Mouse (Mus musculus) hindbrain, embryonic 14.5 days (tissue): ENCODE measurements around the gene Suox. TPM values are rescaled to one million over a fixed set of nuclear protein-coding genes. Genes with fewer than 3 reads are reported as not detected.

Experiments used
- ATAC-seq: fragments of 200-750 bp; cut with Nextera tagmentation; 2 replicates; pipeline ENCODE4 v1.8.0; 2017; ENCODE audit warnings: moderate number of reproducible peaks, mild to moderate bottlenecking, moderate TSS enrichment, moderate library complexity; ENCODE audit not compliant: low FRiP score
- DNase-seq: peaks from one replicate; pipeline ENCODE4 v3.0.0-alpha.2; 2015; ENCODE audit warnings: low spot score
- H3K27ac ChIP-seq: fragments of 300-500 bp; sonication (generic); 2 replicates; pipeline ENCODE4 v1.5.1; 2014; ENCODE audit warnings: mild to moderate bottlenecking, moderate library complexity
- H3K27me3 ChIP-seq: fragments of 300-500 bp; sonication (generic); 2 replicates; pipeline ENCODE4 v1.6.1; 2014; ENCODE audit warnings: mild to moderate bottlenecking, low read length, mixed read lengths; ENCODE audit not compliant: control insufficient read depth, insufficient read depth
- H3K36me3 ChIP-seq: fragments of 300-500 bp; sonication (generic); replicated peaks from 2 replicates; pipeline ENCODE4 v1.6.1; 2014; ENCODE audit not compliant: control insufficient read depth, insufficient read depth
- H3K4me1 ChIP-seq: fragments of 300-500 bp; sonication (generic); replicated peaks from 2 replicates; pipeline ENCODE4 v1.6.1; 2014; ENCODE audit warnings: antibody characterized with exemption, low read length, mixed read lengths; ENCODE audit not compliant: control insufficient read depth, insufficient read depth
- H3K4me2 ChIP-seq: fragments of 300-500 bp; sonication (generic); replicated peaks from 2 replicates; pipeline ENCODE4 v1.6.1; 2014; ENCODE audit warnings: mild to moderate bottlenecking, moderate library complexity
- H3K4me3 ChIP-seq: fragments of 300-500 bp; sonication (generic); replicated peaks from 2 replicates; pipeline ENCODE4 v1.5.1; 2014; ENCODE audit warnings: mild to moderate bottlenecking, low read length
- H3K9ac ChIP-seq: fragments of 300-500 bp; sonication (generic); 2 replicates; pipeline ENCODE4 v1.6.1; 2014
- H3K9me3 ChIP-seq: fragments of 300-500 bp; sonication (generic); 2 replicates; pipeline ENCODE4 v1.6.1; 2016; ENCODE audit warnings: low read length; ENCODE audit not compliant: control insufficient read depth
- WGBS: fragments of 180-500 bp; shearing (Covaris S2); extraction: QIAGEN DNeasy Blood & Tissue Kit; methylation state at CpG from one replicate; pipeline ENCODE4 v1.1.7; 2014; 5-methylcytosine and 5-hydroxymethylcytosine counted together
- polyA plus RNA-seq: library from polyadenylated mRNA; unstranded; fragments of >200 nt; fragmentation: Nextera tagmentation; extraction: Ambion mirVana; gene quantifications from 2 replicates; pipeline ENCODE4 v1.2.1, GENCODE M21; 2014

Gene Suox
- polyA plus RNA-seq, 1 experiment from 2014 or later: 11.5 TPM

GRCm38 (mm10) chr10:128646139-128647089, 27.5 kb downstream of the Suox start:
- WGBS: 4% methylated on average over 10 of the region's 13 CpGs
- Histone ChIP-seq H3K27ac (peak overlapping the region; percentile 94), H3K9me3 (no peaks in the 10 kb centered on the region)

GRCm38 (mm10) chr10:128645111-128646011, 28.5 kb downstream of the Suox start, which contains the start of gene Ikzf4:
Ikzf4 (minus strand) TSS chr10:128645991.
- Histone ChIP-seq H3K4me3 (peak within 1 kb of the TSS; percentile 50), H3K9ac (peak within 1 kb of the TSS; percentile 71), H3K4me2 (peak within 1 kb of the TSS; percentile 67), H3K27me3 (no peaks in the 10 kb centered on the region), H3K9me3 (no peaks in the 10 kb centered on the region), H3K36me3 (peaks cover 26% of the 10 kb centered on the region), H3K27ac (peak within 1 kb of the TSS; percentile 94), H3K4me1 (peaks cover 28% of the 10 kb centered on the region)
- peak; percentile 79 for ATAC-seq
- DNase-seq: peak; percentile 54
- 1% methylated on average over 35 of the region's 36 CpGs for WGBS

More at GRCm38 (mm10) chr10:128646139-128647089, 27.5 kb downstream of the Suox start:
- Histone ChIP-seq H3K27me3 (no peaks in the 10 kb centered on the region), H3K36me3 (peaks cover 16% of the 10 kb centered on the region; the same call in 1 of the 2 replicates), H3K4me1 (peaks cover 28% of the 10 kb centered on the region), H3K9ac (peak overlapping the region; percentile 68), H3K4me3 (peak overlapping the region; percentile 50), H3K4me2 (peak overlapping the region; percentile 67)
- ATAC-seq (peak; percentile 84), DNase-seq (peak; percentile 75)

DNA sequence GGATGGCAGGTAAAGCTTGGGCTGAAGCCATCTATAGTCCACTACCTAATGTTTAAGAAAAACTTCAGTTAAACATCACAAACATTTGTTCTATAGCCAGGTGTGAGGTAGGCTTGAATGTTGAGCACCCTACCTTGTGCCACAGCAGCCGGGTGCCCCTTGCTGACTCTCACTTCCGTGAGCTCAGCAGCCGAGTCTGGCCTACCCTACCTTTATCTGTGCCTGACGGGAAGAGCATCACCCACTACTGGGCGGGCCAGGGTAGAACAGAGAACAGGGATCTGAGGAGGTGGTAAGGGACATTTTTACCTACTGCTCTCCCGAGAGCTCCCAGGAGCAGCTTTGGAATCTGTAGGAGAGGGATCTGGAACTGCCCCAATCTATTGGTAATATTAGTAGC, 31.1 kb downstream of the Suox start:
- no peaks in the 10 kb centered on the region for H3K27me3 ChIP-seq
- no peak overlapping the region for H3K4me3 ChIP-seq
- DNase-seq (no peak), ATAC-seq (no peak)
- peaks cover 28% of the 10 kb centered on the region for H3K4me1 ChIP-seq
- 0 out of 2 replicates have a peak overlapping the region, but pooled peaks have one; percentile 20 for H3K9ac ChIP-seq
- H3K27ac ChIP-seq: no peak overlapping the region
- 88% methylated on average over 6 of the region's 6 CpGs for WGBS
- peaks cover 48% of the 10 kb centered on the region for H3K36me3 ChIP-seq
- H3K9me3 ChIP-seq: no peaks in the 10 kb centered on the region
- no peak overlapping the region for H3K4me2 ChIP-seq

- no peak overlapping the region for H3K4me3 ChIP-seq
- peaks cover 55% of the 10 kb centered on the region for H3K36me3 ChIP-seq
- WGBS: 76% methylated on average over 7 of the region's 7 CpGs
- H3K27ac ChIP-seq: no peak overlapping the region
- DNase-seq: no peak
- ATAC-seq: no peak
- H3K9me3 ChIP-seq: no peaks in the 10 kb centered on the region
- H3K4me2 ChIP-seq: no peak overlapping the region
- H3K9ac ChIP-seq: no peak overlapping the region
- no peaks in the 10 kb centered on the region for H3K27me3 ChIP-seq
- peaks cover 28% of the 10 kb centered on the region for H3K4me1 ChIP-seq
These were observed 32.0 kb downstream of the Suox start for GRCm38 (mm10) chr10:128641871-128642270.

DNA sequence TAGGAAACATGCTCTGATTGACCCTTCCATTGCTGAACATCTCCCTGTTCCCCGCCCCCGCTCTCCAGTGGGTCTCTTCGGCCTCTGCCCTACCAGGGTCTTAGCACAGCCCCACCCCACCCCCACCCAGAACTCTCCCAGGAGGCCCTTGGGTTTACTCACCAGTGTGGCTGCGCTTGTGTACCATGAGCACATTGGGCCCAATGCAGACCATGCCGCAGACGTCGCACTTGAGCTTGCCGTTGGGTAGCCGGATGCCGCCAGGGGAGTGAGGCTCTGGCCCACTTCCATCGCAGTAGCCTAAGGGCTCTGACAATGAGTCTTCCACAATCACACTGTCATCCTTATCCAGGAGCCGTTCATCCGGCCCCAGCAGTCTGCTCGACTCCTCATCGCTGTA, 33.0 kb downstream of the Suox start:
- H3K27ac ChIP-seq: no peak overlapping the region
- H3K27me3 ChIP-seq: no peaks in the 10 kb centered on the region
- H3K9ac ChIP-seq: no peak overlapping the region
- H3K4me3 ChIP-seq: no peak overlapping the region
- H3K4me1 ChIP-seq: peaks cover 23% of the 10 kb centered on the region
- H3K36me3 ChIP-seq: peaks cover 65% of the 10 kb centered on the region
- no peaks in the 10 kb centered on the region for H3K9me3 ChIP-seq
- DNase-seq (no peak), ATAC-seq (no peak)
- WGBS: 91% methylated on average over 15 of the region's 15 CpGs
- H3K4me2 ChIP-seq: no peak overlapping the region

DNA sequence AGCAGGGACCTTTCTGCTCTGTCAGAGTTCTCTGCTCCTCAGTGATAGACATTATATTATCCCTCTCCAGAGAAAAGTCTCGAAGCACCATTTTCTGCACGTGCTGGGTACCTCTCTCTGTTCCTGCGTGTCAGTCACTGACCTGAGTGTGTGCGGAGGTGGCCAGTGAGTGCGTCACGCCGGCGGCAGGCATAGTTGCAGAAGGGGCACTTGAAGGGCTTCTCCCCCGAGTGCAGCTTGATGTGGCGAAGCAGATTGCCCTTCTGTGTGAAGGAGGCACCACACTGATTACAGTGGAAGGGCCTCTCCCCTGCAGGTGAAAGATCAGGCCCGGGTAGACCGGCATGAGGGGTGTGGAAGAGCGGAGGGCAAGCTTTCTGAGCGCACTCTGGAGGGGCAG, 33.9 kb downstream of the Suox start:
- H3K9ac ChIP-seq: no peak overlapping the region
- no peaks in the 10 kb centered on the region for H3K27me3 ChIP-seq
- no peak overlapping the region for H3K4me2 ChIP-seq
- no peaks in the 10 kb centered on the region for H3K9me3 ChIP-seq
- H3K36me3 ChIP-seq: peaks cover 74% of the 10 kb centered on the region
- no peak overlapping the region for H3K4me3 ChIP-seq
- no peak for ATAC-seq
- peaks cover 23% of the 10 kb centered on the region for H3K4me1 ChIP-seq
- 92% methylated on average over 14 of the region's 14 CpGs for WGBS
- DNase-seq: no peak
- H3K27ac ChIP-seq: no peak overlapping the region

DNA sequence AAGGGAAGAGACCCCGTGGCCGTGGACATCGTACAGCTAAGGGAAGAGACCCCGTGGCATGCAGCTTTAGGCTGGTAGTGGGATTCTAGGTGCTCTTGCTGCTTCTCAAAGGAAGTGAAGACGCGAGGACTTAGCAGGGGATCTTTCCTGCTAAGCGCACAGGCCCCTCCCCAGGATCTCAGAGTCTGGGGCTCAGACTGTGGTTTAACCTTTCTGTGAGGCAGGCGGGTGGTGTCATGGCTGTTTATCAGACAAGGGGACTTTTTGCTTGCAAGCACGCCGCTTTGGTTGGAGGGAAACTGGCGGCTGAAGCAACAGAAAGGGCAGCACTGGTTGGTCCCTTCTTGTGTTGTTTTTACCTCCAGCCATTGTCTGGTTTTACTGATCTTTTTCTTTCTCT, 36.9 kb downstream of the Suox start:
- no peak for DNase-seq
- 12% methylated on average over 11 of the region's 11 CpGs for WGBS
- H3K4me1 ChIP-seq: no peaks in the 10 kb centered on the region; the same call in 1 of the 2 replicates
- H3K27me3 ChIP-seq: no peaks in the 10 kb centered on the region
- H3K4me2 ChIP-seq: peak overlapping the region; percentile 22; the same call in 1 of the 2 replicates
- H3K36me3 ChIP-seq: peaks cover 87% of the 10 kb centered on the region
- H3K9ac ChIP-seq: peak overlapping the region; percentile 24; the same call in 1 of the 2 replicates
- no peaks in the 10 kb centered on the region for H3K9me3 ChIP-seq
- no peak overlapping the region for H3K27ac ChIP-seq
- no peak overlapping the region for H3K4me3 ChIP-seq
- ATAC-seq: no peak

GRCm38 (mm10) chr10:128636561-128636960, 37.3 kb downstream of the Suox start:
- H3K4me2 ChIP-seq: peak overlapping the region; percentile 22; the same call in 1 of the 2 replicates
- no peak for ATAC-seq

More at GRCm38 (mm10) chr10:128636561-128636960, 37.3 kb downstream of the Suox start:
- Histone ChIP-seq H3K4me3 (no peak overlapping the region), H3K9me3 (no peaks in the 10 kb centered on the region), H3K27ac (no peak overlapping the region), H3K27me3 (no peaks in the 10 kb centered on the region), H3K9ac (peak overlapping the region; percentile 24; the same call in 1 of the 2 replicates), H3K4me1 (no peaks in the 10 kb centered on the region; the same call in 1 of the 2 replicates), H3K36me3 (peaks cover 86% of the 10 kb centered on the region)
- 49% methylated on average over 6 of the region's 6 CpGs for WGBS
- DNase-seq: no peak
